ENCODE assay signal across 11 mouse cellular contexts in the genomic region with DNA sequence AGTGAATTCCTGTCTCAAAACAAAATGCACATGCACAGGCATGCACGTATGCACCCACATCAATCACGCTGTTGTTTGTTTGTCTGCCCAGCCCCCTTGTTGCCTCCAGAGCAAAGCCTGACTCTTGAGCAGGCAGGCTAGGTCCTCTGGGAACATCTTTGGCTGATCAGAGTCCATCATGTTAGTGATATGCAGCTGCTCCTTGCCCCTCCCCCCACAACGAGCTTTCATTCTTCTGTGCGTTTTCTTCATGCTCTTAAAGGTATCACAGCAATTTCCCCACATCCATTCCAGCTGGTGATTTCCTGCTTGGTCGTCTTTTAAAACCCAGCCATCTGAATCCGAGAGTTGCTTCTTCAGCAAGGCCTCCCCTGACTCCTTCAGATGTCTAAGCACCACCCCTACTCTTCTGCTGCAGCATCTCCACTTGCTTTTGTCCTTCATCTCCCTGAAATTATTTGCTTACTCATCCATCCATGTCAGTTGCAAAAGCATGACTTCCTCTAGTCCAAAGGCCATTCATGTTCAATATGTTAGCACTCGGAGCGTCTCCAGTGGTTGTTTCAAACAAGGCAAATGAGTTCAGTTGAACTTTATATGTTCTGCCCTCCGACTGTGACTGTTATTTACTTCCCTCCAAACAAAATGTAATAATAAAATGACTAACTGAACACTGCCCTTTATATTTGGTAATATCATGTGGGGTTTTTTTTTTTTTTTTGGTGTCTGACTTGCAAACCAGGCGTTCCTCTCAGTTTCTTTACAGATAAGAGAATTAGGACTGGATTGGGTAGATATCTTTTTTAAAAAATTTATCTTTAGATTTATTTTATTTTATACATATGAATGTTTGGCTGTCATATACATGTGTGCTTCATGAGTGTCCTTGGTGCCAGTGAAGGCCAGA.
A peak's percentile ranks its signal among the peaks of the same experiment; 100 is the strongest.
DNase-seq lines count a peak whose midpoint lies in the region; ATAC-seq and TF ChIP-seq lines count a peak whose summit lies in the region.
"Had no signal": no experiment of that assay in that cellular context is flagged by ENCODE, and none has a peak within 500 bp of the region (broad histone marks: within the 10 kb centered on the region; RNA-seq: fewer than 3 reads in every experiment).

No protein-coding gene starts in this region.

- ATAC-seq in midbrain, embryonic 11.5 days (ENCODE audit: low FRiP score) = peak; percentile 59
- no peak for ATAC-seq in midbrain, embryonic 16.5 days
- no peak for ATAC-seq in hindbrain, embryonic 14.5 days (ENCODE audit: low FRiP score)

- H3K4me3 ChIP-seq in cerebellum, adult 2 months (replicated peaks; ENCODE audit: insufficient read depth, low read depth, low read length) = no peak overlapping the region
- H3K4me3 ChIP-seq in midbrain, embryonic 11.5 days (ENCODE audit: low read depth, low read length) = no peak overlapping the region
- H3K4me3 ChIP-seq in midbrain, embryonic 16.5 days (ENCODE audit: low read depth, low read length) = no peak overlapping the region
- no peak overlapping the region for H3K4me3 ChIP-seq in hindbrain, embryonic 14.5 days (replicated peaks; ENCODE audit: low read length)
- H3K4me3 ChIP-seq in megakaryocyte, embryonic 14.5 days (replicated peaks) = peak overlapping the region; percentile 24
- no peak overlapping the region for H3K4me3 ChIP-seq in heart, adult 2 months
- H3K4me3 ChIP-seq: embryonic facial prominence, embryonic 12.5 days had no signal

- no peak overlapping the region for H3K9ac ChIP-seq in midbrain, embryonic 11.5 days (ENCODE audit: low read length)
- no peak overlapping the region for H3K9ac ChIP-seq in midbrain, embryonic 16.5 days (ENCODE audit: low read depth, low read length)
- H3K9ac ChIP-seq in hindbrain, embryonic 14.5 days = no peak overlapping the region
- no peak overlapping the region for H3K9ac ChIP-seq in heart, adult 2 months (ENCODE audit: low read depth, low read length)
- H3K9ac ChIP-seq: embryonic facial prominence, embryonic 12.5 days had no signal

- no peak for TF ChIP-seq POLR2A in cerebellum, adult 2 months (IDR thresholded peaks at IDR 0.05; ENCODE audit: borderline replicate concordance, insufficient read depth, low read length)
- TF ChIP-seq POLR2A in heart, adult 2 months (IDR thresholded peaks at IDR 0.05; ENCODE audit: insufficient read depth, low read depth, low read length) = no peak

- no peak for TF ChIP-seq CTCF in cerebellum, adult 2 months (IDR thresholded peaks at IDR 0.05; ENCODE audit: borderline replicate concordance, insufficient read depth, low read depth, low read length)
- TF ChIP-seq CTCF in heart, adult 2 months (IDR thresholded peaks at IDR 0.05) = no peak

- H3K36me3 ChIP-seq in midbrain, embryonic 11.5 days (ENCODE audit: control insufficient read depth, insufficient read depth, low read length) = no peaks in the 10 kb centered on the region
- no peaks in the 10 kb centered on the region for H3K36me3 ChIP-seq in midbrain, embryonic 16.5 days (ENCODE audit: control insufficient read depth, insufficient read depth, low read length)
- H3K36me3 ChIP-seq in hindbrain, embryonic 14.5 days (replicated peaks; ENCODE audit: control insufficient read depth, insufficient read depth) = no peaks in the 10 kb centered on the region
- peaks cover 3% of the 10 kb centered on the region for H3K36me3 ChIP-seq in megakaryocyte, embryonic 14.5 days (replicated peaks; ENCODE audit: low read length)
- no peaks in the 10 kb centered on the region for H3K36me3 ChIP-seq in heart, adult 2 months (ENCODE audit: control insufficient read depth, insufficient read depth, low read length)
- H3K36me3 ChIP-seq: embryonic facial prominence, embryonic 12.5 days had no signal

- H3K79me2 ChIP-seq in heart, adult 2 months (replicated peaks; ENCODE audit: control insufficient read depth, insufficient read depth, low read length) = no peaks in the 10 kb centered on the region

- H3K4me2 ChIP-seq in midbrain, embryonic 11.5 days = no peak overlapping the region
- H3K4me2 ChIP-seq in midbrain, embryonic 16.5 days (ENCODE audit: low read length) = no peak overlapping the region
- H3K4me2 ChIP-seq in hindbrain, embryonic 14.5 days (replicated peaks) = no peak overlapping the region
- H3K4me2 ChIP-seq: embryonic facial prominence, embryonic 12.5 days had no signal

- H3K27me3 ChIP-seq in cerebellum, adult 2 months (ENCODE audit: control insufficient read depth, insufficient read depth, low read length) = no peaks in the 10 kb centered on the region
- H3K27me3 ChIP-seq in midbrain, embryonic 11.5 days (ENCODE audit: control insufficient read depth, insufficient read depth, low read length) = no peaks in the 10 kb centered on the region
- no peaks in the 10 kb centered on the region for H3K27me3 ChIP-seq in midbrain, embryonic 16.5 days (ENCODE audit: control insufficient read depth, insufficient read depth, low read depth, low read length)
- no peaks in the 10 kb centered on the region for H3K27me3 ChIP-seq in hindbrain, embryonic 14.5 days (ENCODE audit: control insufficient read depth, insufficient read depth, low read length)
- H3K27me3 ChIP-seq in megakaryocyte, embryonic 14.5 days (replicated peaks) = no peaks in the 10 kb centered on the region
- no peaks in the 10 kb centered on the region for H3K27me3 ChIP-seq in heart, adult 2 months (ENCODE audit: control insufficient read depth, insufficient read depth, low read length)
- H3K27me3 ChIP-seq: embryonic facial prominence, embryonic 12.5 days had no signal

- H3K4me1 ChIP-seq in cerebellum, adult 2 months (ENCODE audit: control insufficient read depth, insufficient read depth, low read length) = peaks cover 11% of the 10 kb centered on the region
- H3K4me1 ChIP-seq in midbrain, embryonic 11.5 days (ENCODE audit: control insufficient read depth, insufficient read depth, low read length) = no peaks in the 10 kb centered on the region
- H3K4me1 ChIP-seq in midbrain, embryonic 16.5 days (ENCODE audit: control insufficient read depth, insufficient read depth, low read length) = no peaks in the 10 kb centered on the region
- H3K4me1 ChIP-seq in hindbrain, embryonic 14.5 days (replicated peaks; ENCODE audit: control insufficient read depth, insufficient read depth, low read length) = no peaks in the 10 kb centered on the region; the same call in 1 of the 2 replicates
- H3K4me1 ChIP-seq in megakaryocyte, embryonic 14.5 days = peaks cover 25% of the 10 kb centered on the region
- no peaks in the 10 kb centered on the region; the same call in 1 of the 2 replicates for H3K4me1 ChIP-seq in heart, adult 2 months (ENCODE audit: control insufficient read depth, insufficient read depth, low read length)
- H3K4me1 ChIP-seq: embryonic facial prominence, embryonic 12.5 days had no signal

- DNase-seq in cerebellum, postnatal 10 days = peak; percentile 51 to 63
- DNase-seq in cerebellum, adult 2 months = no peak
- DNase-seq in midbrain, embryonic 11.5 days (ENCODE audit: low spot score, missing footprints) = peak; percentile 72
- DNase-seq in hindbrain, embryonic 14.5 days (ENCODE audit: low spot score) = no peak
- no peak for DNase-seq in heart, adult 2 months
- DNase-seq in heart, postnatal 25 days (ENCODE audit: low spot score) = no peak
- DNase-seq: layer of hippocampus, postnatal 36 days; lung, postnatal 36 days had no signal

- WGBS in cerebellum, adult 2 months = 71% methylated on average over 10 of the region's 10 CpGs
- 75% methylated on average over 10 of the region's 10 CpGs for WGBS in midbrain, embryonic 11.5 days
- whole genome bisulfite sequencing in midbrain, embryonic 16.5 days = 69% methylated on average over 10 of the region's 10 CpGs
- WGBS in hindbrain, embryonic 14.5 days = 56% methylated on average over 10 of the region's 10 CpGs
- 72% methylated on average over 10 of the region's 10 CpGs for WGBS in heart, adult 2 months

- no peak for TF ChIP-seq EP300 in heart, adult 2 months (IDR thresholded peaks at IDR 0.05; ENCODE audit: insufficient read depth, low read depth, low read length)

- no peak overlapping the region for H3K27ac ChIP-seq in cerebellum, adult 2 months (ENCODE audit: insufficient read depth, low read length)
- no peak overlapping the region for H3K27ac ChIP-seq in midbrain, embryonic 11.5 days (ENCODE audit: low read depth, low read length)
- H3K27ac ChIP-seq in midbrain, embryonic 16.5 days (ENCODE audit: low read length) = no peak overlapping the region
- 0 out of 2 replicates have a peak overlapping the region, but pooled peaks have one; percentile 12 for H3K27ac ChIP-seq in hindbrain, embryonic 14.5 days
- no peak overlapping the region for H3K27ac ChIP-seq in heart, adult 2 months

- intact Hi-C loops in heart, adult 2 months (cut with DNase I) = no loop called here
- intact Hi-C loops in heart, postnatal 25 days (cut with DNase I) = no loop called here

- no peaks in the 10 kb centered on the region for H3K9me3 ChIP-seq in midbrain, embryonic 11.5 days (ENCODE audit: control insufficient read depth, low read length)
- H3K9me3 ChIP-seq in midbrain, embryonic 16.5 days (replicated peaks; ENCODE audit: control insufficient read depth, low read length, poor library complexity, severe bottlenecking) = no peaks in the 10 kb centered on the region
- H3K9me3 ChIP-seq in hindbrain, embryonic 14.5 days (ENCODE audit: control insufficient read depth, low read length) = no peaks in the 10 kb centered on the region
- no peaks in the 10 kb centered on the region for H3K9me3 ChIP-seq in megakaryocyte, embryonic 14.5 days
- H3K9me3 ChIP-seq: embryonic facial prominence, embryonic 12.5 days had no signal

Comparison
In these comparisons a context has a peak if more than half of its experiments do, and no peak if none do; other contexts are left out.
1. DNase-seq: peak in cerebellum, postnatal 10 days (2 of 2) and midbrain, embryonic 11.5 days (single experiment); none in cerebellum, adult 2 months (0 of 2), hindbrain, embryonic 14.5 days (single experiment), heart, adult 2 months (0 of 2) and heart, postnatal 25 days (single experiment).